Mouse (Mus musculus): ENCODE measurements around the gene Prcp. TPM values are rescaled to one million over a fixed set of nuclear protein-coding genes. Genes with fewer than 3 reads are reported as not detected.
"Not testable (repeated sequence)": the region's sequence is repeated elsewhere in the genome, so short reads cannot be mapped to it uniquely, and the experiment has no call there.

Gene Prcp
- polyA plus RNA-seq, 1 experiment from 2014 or later = 19.7 TPM

GRCm38 (mm10) chr7:92959758-92960157, 85.5 kb downstream of the Prcp start:
- Histone ChIP-seq H3K27me3 (replicated peaks; ENCODE audit: control insufficient read depth, insufficient read depth, low read length) (no peaks in the 10 kb centered on the region), H3K4me1 (replicated peaks; ENCODE audit: control insufficient read depth, insufficient read depth, low read length) (no peaks in the 10 kb centered on the region), H3K4me2 (ENCODE audit: low read length) (no peak overlapping the region), H3K4me3 (replicated peaks; ENCODE audit: low read length) (no peak overlapping the region), H3K9me3 (ENCODE audit: control insufficient read depth, low read length) (no peaks in the 10 kb centered on the region), H3K9ac (replicated peaks; ENCODE audit: low read depth, low read length) (no peak overlapping the region), H3K36me3 (ENCODE audit: control insufficient read depth, insufficient read depth) (no peaks in the 10 kb centered on the region), H3K27ac (ENCODE audit: low read length) (no peak overlapping the region)
- ATAC-seq = no peak
- 72% methylated on average over 3 of the region's 3 CpGs for WGBS

GRCm38 (mm10) chr7:92961876-92962275, 87.6 kb downstream of the Prcp start:
- Histone ChIP-seq H3K27ac (ENCODE audit: low read length) (no peak overlapping the region), H3K36me3 (ENCODE audit: control insufficient read depth, insufficient read depth) (no peaks in the 10 kb centered on the region), H3K27me3 (replicated peaks; ENCODE audit: control insufficient read depth, insufficient read depth, low read length) (no peaks in the 10 kb centered on the region), H3K4me3 (replicated peaks; ENCODE audit: low read length) (no peak overlapping the region), H3K4me1 (replicated peaks; ENCODE audit: control insufficient read depth, insufficient read depth, low read length) (no peaks in the 10 kb centered on the region), H3K4me2 (ENCODE audit: low read length) (no peak overlapping the region), H3K9me3 (ENCODE audit: control insufficient read depth, low read length) (no peaks in the 10 kb centered on the region), H3K9ac (replicated peaks; ENCODE audit: low read depth, low read length) (no peak overlapping the region)
- 48% methylated on average over 1 of the region's 1 CpGs for WGBS
- ATAC-seq = no peak

- peak; percentile 79 for ATAC-seq
- H3K9ac ChIP-seq (replicated peaks; ENCODE audit: low read depth, low read length) = no peak overlapping the region
- H3K4me1 ChIP-seq (replicated peaks; ENCODE audit: control insufficient read depth, insufficient read depth, low read length) = no peaks in the 10 kb centered on the region
- H3K27ac ChIP-seq (ENCODE audit: low read length) = no peak overlapping the region
- no peak overlapping the region for H3K4me3 ChIP-seq (replicated peaks; ENCODE audit: low read length)
- no peaks in the 10 kb centered on the region for H3K36me3 ChIP-seq (ENCODE audit: control insufficient read depth, insufficient read depth)
- WGBS = 73% methylated on average over 3 of the region's 3 CpGs
- no peak overlapping the region for H3K4me2 ChIP-seq (ENCODE audit: low read length)
- H3K9me3 ChIP-seq (ENCODE audit: control insufficient read depth, low read length) = no peaks in the 10 kb centered on the region
- H3K27me3 ChIP-seq (replicated peaks; ENCODE audit: control insufficient read depth, insufficient read depth, low read length) = no peaks in the 10 kb centered on the region; the same call in 1 of the 2 replicates
Measured at GRCm38 (mm10) chr7:92964754-92965501, 90.7 kb downstream of the Prcp start.

GRCm38 (mm10) chr7:92967381-92968127, 93.3 kb downstream of the Prcp start:
- Histone ChIP-seq H3K27me3 (replicated peaks; ENCODE audit: control insufficient read depth, insufficient read depth, low read length) (no peaks in the 10 kb centered on the region; the same call in 1 of the 2 replicates), H3K4me3 (replicated peaks; ENCODE audit: low read length) (no peak overlapping the region), H3K4me1 (replicated peaks; ENCODE audit: control insufficient read depth, insufficient read depth, low read length) (no peaks in the 10 kb centered on the region), H3K9me3 (ENCODE audit: control insufficient read depth, low read length) (no peaks in the 10 kb centered on the region), H3K9ac (replicated peaks; ENCODE audit: low read depth, low read length) (no peak overlapping the region), H3K4me2 (ENCODE audit: low read length) (no peak overlapping the region), H3K36me3 (ENCODE audit: control insufficient read depth, insufficient read depth) (no peaks in the 10 kb centered on the region), H3K27ac (ENCODE audit: low read length) (no peak overlapping the region)
- 60% methylated on average over 10 of the region's 10 CpGs for WGBS
- peak; percentile 91 for ATAC-seq

GRCm38 (mm10) chr7:92977429-92977828, 103.2 kb downstream of the Prcp start:
- H3K27me3 ChIP-seq (replicated peaks; ENCODE audit: control insufficient read depth, insufficient read depth, low read length) = no peaks in the 10 kb centered on the region
- no peak overlapping the region for H3K4me3 ChIP-seq (replicated peaks; ENCODE audit: low read length)
- H3K4me2 ChIP-seq (ENCODE audit: low read length) = no peak overlapping the region
- WGBS = 93% methylated on average over 3 of the region's 3 CpGs
- H3K9ac ChIP-seq (replicated peaks; ENCODE audit: low read depth, low read length) = no peak overlapping the region
- no peak overlapping the region for H3K27ac ChIP-seq (ENCODE audit: low read length)
- H3K9me3 ChIP-seq (ENCODE audit: control insufficient read depth, low read length) = no peaks in the 10 kb centered on the region
- no peaks in the 10 kb centered on the region for H3K4me1 ChIP-seq (replicated peaks; ENCODE audit: control insufficient read depth, insufficient read depth, low read length)
- no peak for ATAC-seq
- no peaks in the 10 kb centered on the region for H3K36me3 ChIP-seq (ENCODE audit: control insufficient read depth, insufficient read depth)

GRCm38 (mm10) chr7:92978225-92978624, 104.0 kb downstream of the Prcp start:
- 86% methylated on average over 4 of the region's 4 CpGs for WGBS
- Histone ChIP-seq H3K4me2 (ENCODE audit: low read length) (no peak overlapping the region), H3K4me3 (replicated peaks; ENCODE audit: low read length) (no peak overlapping the region), H3K27me3 (replicated peaks; ENCODE audit: control insufficient read depth, insufficient read depth, low read length) (no peaks in the 10 kb centered on the region), H3K9ac (replicated peaks; ENCODE audit: low read depth, low read length) (no peak overlapping the region), H3K27ac (ENCODE audit: low read length) (no peak overlapping the region), H3K36me3 (ENCODE audit: control insufficient read depth, insufficient read depth) (no peaks in the 10 kb centered on the region), H3K4me1 (replicated peaks; ENCODE audit: control insufficient read depth, insufficient read depth, low read length) (no peaks in the 10 kb centered on the region), H3K9me3 (ENCODE audit: control insufficient read depth, low read length) (no peaks in the 10 kb centered on the region)
- no peak for ATAC-seq

GRCm38 (mm10) chr7:92978720-92979119, 104.5 kb downstream of the Prcp start:
- not testable (repeated sequence) for ATAC-seq; H3K36me3 ChIP-seq (ENCODE audit: control insufficient read depth, insufficient read depth); H3K4me2 ChIP-seq (ENCODE audit: low read length); H3K4me3 ChIP-seq (replicated peaks; ENCODE audit: low read length); H3K4me1 ChIP-seq (replicated peaks; ENCODE audit: control insufficient read depth, insufficient read depth, low read length); H3K9ac ChIP-seq (replicated peaks; ENCODE audit: low read depth, low read length); H3K27me3 ChIP-seq (replicated peaks; ENCODE audit: control insufficient read depth, insufficient read depth, low read length); H3K9me3 ChIP-seq (ENCODE audit: control insufficient read depth, low read length); H3K27ac ChIP-seq (ENCODE audit: low read length)
- WGBS = 26% methylated on average over 7 of the region's 7 CpGs

- WGBS = 71% methylated on average over 2 of the region's 2 CpGs
- ATAC-seq = no peak
- H3K9me3 ChIP-seq (ENCODE audit: control insufficient read depth, low read length) = no peaks in the 10 kb centered on the region
- H3K27me3 ChIP-seq (replicated peaks; ENCODE audit: control insufficient read depth, insufficient read depth, low read length) = no peaks in the 10 kb centered on the region
- H3K4me2 ChIP-seq (ENCODE audit: low read length) = no peak overlapping the region
- H3K4me1 ChIP-seq (replicated peaks; ENCODE audit: control insufficient read depth, insufficient read depth, low read length) = peaks cover 11% of the 10 kb centered on the region; the same call in 1 of the 2 replicates
- H3K4me3 ChIP-seq (replicated peaks; ENCODE audit: low read length) = no peak overlapping the region
- no peak overlapping the region for H3K27ac ChIP-seq (ENCODE audit: low read length)
- no peaks in the 10 kb centered on the region for H3K36me3 ChIP-seq (ENCODE audit: control insufficient read depth, insufficient read depth)
- H3K9ac ChIP-seq (replicated peaks; ENCODE audit: low read depth, low read length) = no peak overlapping the region
Measured at GRCm38 (mm10) chr7:92980741-92981140, 106.5 kb downstream of the Prcp start.

GRCm38 (mm10) chr7:92981864-92982263, 107.6 kb downstream of the Prcp start:
- no peaks in the 10 kb centered on the region for H3K9me3 ChIP-seq (ENCODE audit: control insufficient read depth, low read length)
- WGBS = 50% methylated on average over 2 of the region's 2 CpGs
- ATAC-seq = no peak

More at GRCm38 (mm10) chr7:92981864-92982263, 107.6 kb downstream of the Prcp start:
- no peak overlapping the region for H3K4me3 ChIP-seq (replicated peaks; ENCODE audit: low read length)
- no peaks in the 10 kb centered on the region for H3K27me3 ChIP-seq (replicated peaks; ENCODE audit: control insufficient read depth, insufficient read depth, low read length)
- no peak overlapping the region for H3K4me2 ChIP-seq (ENCODE audit: low read length)
- no peaks in the 10 kb centered on the region for H3K36me3 ChIP-seq (ENCODE audit: control insufficient read depth, insufficient read depth)
- no peak overlapping the region for H3K27ac ChIP-seq (ENCODE audit: low read length)
- H3K4me1 ChIP-seq (replicated peaks; ENCODE audit: control insufficient read depth, insufficient read depth, low read length) = peaks cover 12% of the 10 kb centered on the region; the same call in 1 of the 2 replicates
- no peak overlapping the region for H3K9ac ChIP-seq (replicated peaks; ENCODE audit: low read depth, low read length)
